Mouse (Mus musculus) E14TG2a.4 (cell line): ENCODE measurements at regions not wholly inside any gene's neighbourhood (a gene's known extent, or its start where the extent isn't known, plus 50 kb on each side); places are given as distances from the start of the nearest gene placed in this dataset.

Source experiments
- CTCF ChIP-seq: conservative IDR thresholded peaks from 2 replicates; pipeline ENCODE4 v1.5.1; 2014; ENCODE audit warnings: low read length
- NANOG ChIP-seq: IDR thresholded peaks from 2 replicates; pipeline ENCODE4 v1.6.1; 2014; ENCODE audit warnings: borderline replicate concordance, low read length, mixed read lengths
- POU5F1 ChIP-seq: IDR thresholded peaks from 2 replicates; pipeline ENCODE4 v1.6.1; 2014; ENCODE audit warnings: low read length, borderline replicate concordance

DNA sequence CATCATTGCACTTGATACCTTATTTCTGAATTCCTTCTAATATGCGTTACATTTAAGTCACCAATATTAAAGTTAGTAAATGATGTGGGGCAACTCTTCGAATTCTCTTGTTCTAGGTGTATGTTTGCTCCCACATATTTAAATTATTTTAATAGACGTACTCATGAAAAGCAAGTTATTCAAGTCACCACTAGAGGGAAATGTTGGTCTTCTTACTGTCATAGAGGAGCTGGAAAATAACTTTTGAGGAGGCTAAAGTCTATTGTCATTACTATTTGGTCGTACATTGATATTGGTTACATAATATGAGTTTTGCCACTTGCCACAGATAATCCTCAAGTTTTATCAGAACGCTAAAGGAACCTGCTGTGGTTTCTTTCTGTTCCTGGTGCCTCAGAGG is 582.9 kb downstream of the Rab28 start:
- TF ChIP-seq CTCF = peak; percentile 42
- no peak for TF ChIP-seq NANOG
- no peak for TF ChIP-seq POU5F1
